Mouse (Mus musculus): ENCODE measurements around the gene Slc44a1.

Gene Slc44a1

GRCm38 (mm10) chr4:53474109-53474508 is 33.9 kb downstream of the Slc44a1 start:
- DNase-seq: no peak

GRCm38 (mm10) chr4:53475230-53475952 is 35.2 kb downstream of the Slc44a1 start:
- DNase-seq: no peak

- no peak for DNase-seq
Observed at GRCm38 (mm10) chr4:53478644-53479043, 38.4 kb downstream of the Slc44a1 start.

- DNase-seq: no peak
Observed at GRCm38 (mm10) chr4:53487216-53488188, 47.3 kb downstream of the Slc44a1 start.

- DNase-seq: no peak
Observed at GRCm38 (mm10) chr4:53488803-53489202, 48.6 kb downstream of the Slc44a1 start.

- DNase-seq: no peak
Observed at GRCm38 (mm10) chr4:53490371-53490770, 50.2 kb downstream of the Slc44a1 start.

- DNase-seq: no peak
Observed at GRCm38 (mm10) chr4:53491269-53491668, 51.1 kb downstream of the Slc44a1 start.

GRCm38 (mm10) chr4:53495646-53496045 is 55.4 kb downstream of the Slc44a1 start:
- no peak for DNase-seq

GRCm38 (mm10) chr4:53502764-53503163 is 62.6 kb downstream of the Slc44a1 start:
- no peak for DNase-seq

- no peak for DNase-seq
Observed at GRCm38 (mm10) chr4:53512131-53512916, 72.1 kb downstream of the Slc44a1 start.

GRCm38 (mm10) chr4:53513276-53514081 is 73.3 kb downstream of the Slc44a1 start:
- DNase-seq: peak; percentile 9

GRCm38 (mm10) chr4:53516011-53516532 is 75.9 kb downstream of the Slc44a1 start:
- no peak for DNase-seq

- no peak for DNase-seq
Observed at GRCm38 (mm10) chr4:53519429-53519828, 79.2 kb downstream of the Slc44a1 start.

- DNase-seq: no peak
Observed at GRCm38 (mm10) chr4:53521028-53521427, 80.8 kb downstream of the Slc44a1 start.

- no peak for DNase-seq
Observed at GRCm38 (mm10) chr4:53522655-53523054, 82.4 kb downstream of the Slc44a1 start.

GRCm38 (mm10) chr4:53525503-53525902 is 85.3 kb downstream of the Slc44a1 start:
- no peak for DNase-seq

- DNase-seq: no peak
Observed at GRCm38 (mm10) chr4:53525994-53526393, 85.8 kb downstream of the Slc44a1 start.

GRCm38 (mm10) chr4:53526446-53526845 is 86.2 kb downstream of the Slc44a1 start:
- DNase-seq: no peak

GRCm38 (mm10) chr4:53535795-53536194 is 95.6 kb downstream of the Slc44a1 start:
- DNase-seq: no peak

- no peak for DNase-seq
Observed at GRCm38 (mm10) chr4:53537101-53537500, 96.9 kb downstream of the Slc44a1 start.

GRCm38 (mm10) chr4:53537539-53537938 is 97.3 kb downstream of the Slc44a1 start:
- DNase-seq: no peak

- no peak for DNase-seq
Observed at GRCm38 (mm10) chr4:53538600-53538999, 98.4 kb downstream of the Slc44a1 start.

Measured in liver (tissue).